Mouse (Mus musculus): ENCODE results near the gene Tcf7l1. TPM values are rescaled to one million over a fixed set of nuclear protein-coding genes. Genes with fewer than 3 reads are reported as not detected.

Tcf7l1 gene
- polyA plus RNA-seq, 1 experiment, result 0.12 TPM

- peaks cover 46% of the 10 kb centered on the region for H3K4me1 ChIP-seq
Observed at GRCm38 (mm10) chr6:72623661-72624402, 165.2 kb downstream of the Tcf7l1 start.

GRCm38 (mm10) chr6:72622917-72623316 lies 166.1 kb downstream of the Tcf7l1 start:
- H3K4me1 ChIP-seq, result peaks cover 49% of the 10 kb centered on the region
- H3K36me3 ChIP-seq (replicated peaks; ENCODE audit: low read length), result no peaks in the 10 kb centered on the region
- H3K9me3 ChIP-seq, result no peaks in the 10 kb centered on the region
- no peak overlapping the region for H3K4me3 ChIP-seq (replicated peaks)
- TF ChIP-seq FLI1 (IDR thresholded peaks at IDR 0.05; ENCODE audit: low read length) (no peak), GATA1 (IDR thresholded peaks at IDR 0.05; ENCODE audit: borderline replicate concordance, low read length) (no peak)
- H3K27me3 ChIP-seq (replicated peaks), result peaks cover 2% of the 10 kb centered on the region

More at GRCm38 (mm10) chr6:72623661-72624402, 165.2 kb downstream of the Tcf7l1 start:
- no peaks in the 10 kb centered on the region for H3K9me3 ChIP-seq
- peaks cover 2% of the 10 kb centered on the region for H3K27me3 ChIP-seq (replicated peaks)
- no peak overlapping the region for H3K4me3 ChIP-seq (replicated peaks)
- no peaks in the 10 kb centered on the region for H3K36me3 ChIP-seq (replicated peaks; ENCODE audit: low read length)
- TF ChIP-seq FLI1 (IDR thresholded peaks at IDR 0.05; ENCODE audit: low read length), result no peak
- no peak for TF ChIP-seq GATA1 (IDR thresholded peaks at IDR 0.05; ENCODE audit: borderline replicate concordance, low read length)

- Histone ChIP-seq H3K4me1 (peaks cover 43% of the 10 kb centered on the region), H3K4me3 (replicated peaks) (no peak overlapping the region), H3K9me3 (no peaks in the 10 kb centered on the region), H3K27me3 (replicated peaks) (no peaks in the 10 kb centered on the region), H3K36me3 (replicated peaks; ENCODE audit: low read length) (no peaks in the 10 kb centered on the region)
- no peak for TF ChIP-seq FLI1 (IDR thresholded peaks at IDR 0.05; ENCODE audit: low read length)
- TF ChIP-seq GATA1 (IDR thresholded peaks at IDR 0.05; ENCODE audit: borderline replicate concordance, low read length), result no peak
Observed at GRCm38 (mm10) chr6:72620920-72621319, 168.1 kb downstream of the Tcf7l1 start.

- no peaks in the 10 kb centered on the region for H3K27me3 ChIP-seq (replicated peaks)
- H3K4me3 ChIP-seq (replicated peaks), result peak overlapping the region; percentile 10
- H3K9me3 ChIP-seq, result no peaks in the 10 kb centered on the region
- TF ChIP-seq GATA1 (IDR thresholded peaks at IDR 0.05; ENCODE audit: borderline replicate concordance, low read length) (no peak), FLI1 (IDR thresholded peaks at IDR 0.05; ENCODE audit: low read length) (no peak)
- peaks cover 52% of the 10 kb centered on the region for H3K4me1 ChIP-seq
- peaks cover 8% of the 10 kb centered on the region for H3K36me3 ChIP-seq (replicated peaks; ENCODE audit: low read length)
Observed at GRCm38 (mm10) chr6:72619734-72620532, 169.1 kb downstream of the Tcf7l1 start.

- H3K27me3 ChIP-seq (replicated peaks), result no peaks in the 10 kb centered on the region
- H3K4me1 ChIP-seq, result peaks cover 72% of the 10 kb centered on the region
- peaks cover 35% of the 10 kb centered on the region for H3K36me3 ChIP-seq (replicated peaks; ENCODE audit: low read length)
- peak within 1 kb of the TSS; percentile 98 for H3K4me3 ChIP-seq (replicated peaks)
- no peaks in the 10 kb centered on the region for H3K9me3 ChIP-seq
- TF ChIP-seq GATA1 (IDR thresholded peaks at IDR 0.05; ENCODE audit: borderline replicate concordance, low read length) (no peak), FLI1 (IDR thresholded peaks at IDR 0.05; ENCODE audit: low read length) (peak; percentile 77; the same call in 1 of the 2 replicates)
Observed at GRCm38 (mm10) chr6:72616643-72617288, 172.3 kb downstream of the Tcf7l1 start, which contains the start of gene Tgoln1. Gene Tgoln1 (minus strand): TSS chr6:72617000.

- TF ChIP-seq FLI1 (IDR thresholded peaks at IDR 0.05; ENCODE audit: low read length) (no peak), GATA1 (IDR thresholded peaks at IDR 0.05; ENCODE audit: borderline replicate concordance, low read length) (no peak)
- Histone ChIP-seq H3K9me3 (no peaks in the 10 kb centered on the region), H3K4me1 (peaks cover 62% of the 10 kb centered on the region), H3K27me3 (replicated peaks) (no peaks in the 10 kb centered on the region), H3K4me3 (replicated peaks) (peak overlapping the region; percentile 98), H3K36me3 (replicated peaks; ENCODE audit: low read length) (peaks cover 45% of the 10 kb centered on the region)
Observed at GRCm38 (mm10) chr6:72615561-72616375, 173.3 kb downstream of the Tcf7l1 start.

- TF ChIP-seq GATA1 (IDR thresholded peaks at IDR 0.05; ENCODE audit: borderline replicate concordance, low read length), result no peak
- Histone ChIP-seq H3K4me3 (replicated peaks) (peak overlapping the region; percentile 98), H3K4me1 (peaks cover 56% of the 10 kb centered on the region), H3K36me3 (replicated peaks; ENCODE audit: low read length) (peaks cover 51% of the 10 kb centered on the region), H3K9me3 (no peaks in the 10 kb centered on the region), H3K27me3 (replicated peaks) (no peaks in the 10 kb centered on the region)
Observed at GRCm38 (mm10) chr6:72615151-72615550, 173.9 kb downstream of the Tcf7l1 start.

- TF ChIP-seq GATA1 (IDR thresholded peaks at IDR 0.05; ENCODE audit: borderline replicate concordance, low read length), result no peak
- Histone ChIP-seq H3K9me3 (no peaks in the 10 kb centered on the region), H3K4me3 (replicated peaks) (no peak overlapping the region), H3K4me1 (peaks cover 24% of the 10 kb centered on the region), H3K27me3 (replicated peaks) (no peaks in the 10 kb centered on the region), H3K36me3 (replicated peaks; ENCODE audit: low read length) (peaks cover 95% of the 10 kb centered on the region)
Observed at GRCm38 (mm10) chr6:72610261-72610660, 178.8 kb downstream of the Tcf7l1 start.

GRCm38 (mm10) chr6:72608662-72609184 lies 180.3 kb downstream of the Tcf7l1 start:
- Histone ChIP-seq H3K27me3 (replicated peaks) (no peaks in the 10 kb centered on the region), H3K36me3 (replicated peaks; ENCODE audit: low read length) (peaks cover 97% of the 10 kb centered on the region), H3K4me1 (peaks cover 15% of the 10 kb centered on the region), H3K9me3 (no peaks in the 10 kb centered on the region), H3K4me3 (replicated peaks) (no peak overlapping the region)
- TF ChIP-seq FLI1 (IDR thresholded peaks at IDR 0.05; ENCODE audit: low read length) (no peak), GATA1 (IDR thresholded peaks at IDR 0.05; ENCODE audit: borderline replicate concordance, low read length) (no peak)
